Mouse (Mus musculus): Measurements from ENCODE around the gene Gm20696. TPM values are rescaled to one million over a fixed set of nuclear protein-coding genes. Genes with fewer than 3 reads are reported as not detected.

Gene Gm20696
- polyA plus RNA-seq, 1 experiment from 2014 or later: 3.2 TPM

GRCm38 (mm10) chr6:99614566-99615271 is 51.9 kb downstream of the Gm20696 start:
- peak overlapping the region; percentile 26; the same call in 1 of the 2 replicates for H3K4me3 ChIP-seq
- peaks cover 56% of the 10 kb centered on the region for H3K27me3 ChIP-seq (ENCODE audit: insufficient read depth, poor library complexity, severe bottlenecking)
- no peaks in the 10 kb centered on the region for H3K9me3 ChIP-seq
- WGBS: 61% methylated on average over 17 of the region's 17 CpGs
- 0 out of 2 replicates have a peak overlapping the region, but pooled peaks have one; percentile 75 for H3K27ac ChIP-seq
- H3K4me1 ChIP-seq (replicated peaks): peaks cover 69% of the 10 kb centered on the region
- H3K36me3 ChIP-seq: no peaks in the 10 kb centered on the region
- DNase-seq (ENCODE audit: low spot score): no peak

GRCm38 (mm10) chr6:99611866-99612265 is 54.7 kb downstream of the Gm20696 start:
- H3K4me3 ChIP-seq: no peak overlapping the region
- H3K27ac ChIP-seq: no peak overlapping the region
- H3K36me3 ChIP-seq: no peaks in the 10 kb centered on the region
- no peaks in the 10 kb centered on the region for H3K9me3 ChIP-seq
- H3K27me3 ChIP-seq (ENCODE audit: insufficient read depth, poor library complexity, severe bottlenecking): peaks cover 47% of the 10 kb centered on the region
- no peak for DNase-seq (ENCODE audit: low spot score)
- WGBS: 52% methylated on average over 6 of the region's 6 CpGs
- peaks cover 56% of the 10 kb centered on the region for H3K4me1 ChIP-seq (replicated peaks)

- Histone ChIP-seq H3K27ac (no peak overlapping the region), H3K4me1 (replicated peaks) (peaks cover 50% of the 10 kb centered on the region), H3K4me3 (no peak overlapping the region), H3K36me3 (no peaks in the 10 kb centered on the region), H3K27me3 (ENCODE audit: insufficient read depth, poor library complexity, severe bottlenecking) (peaks cover 40% of the 10 kb centered on the region), H3K9me3 (no peaks in the 10 kb centered on the region)
- WGBS: 52% methylated on average over 14 of the region's 14 CpGs
- DNase-seq (ENCODE audit: low spot score): no peak
Measured at GRCm38 (mm10) chr6:99610454-99611427, 55.9 kb downstream of the Gm20696 start.

- Histone ChIP-seq H3K9me3 (no peaks in the 10 kb centered on the region), H3K4me3 (no peak overlapping the region), H3K27ac (no peak overlapping the region), H3K36me3 (no peaks in the 10 kb centered on the region), H3K4me1 (replicated peaks) (peaks cover 16% of the 10 kb centered on the region), H3K27me3 (ENCODE audit: insufficient read depth, poor library complexity, severe bottlenecking) (peaks cover 18% of the 10 kb centered on the region)
- 56% methylated on average over 7 of the region's 7 CpGs for WGBS
- DNase-seq (ENCODE audit: low spot score): no peak
Measured at GRCm38 (mm10) chr6:99606079-99606478, 60.5 kb downstream of the Gm20696 start.

- no peak for DNase-seq (ENCODE audit: low spot score)
- 80% methylated on average over 2 of the region's 2 CpGs for WGBS
- H3K36me3 ChIP-seq: no peaks in the 10 kb centered on the region
- no peaks in the 10 kb centered on the region for H3K9me3 ChIP-seq
- no peak overlapping the region for H3K4me3 ChIP-seq
- no peak overlapping the region for H3K27ac ChIP-seq
- peaks cover 8% of the 10 kb centered on the region for H3K4me1 ChIP-seq (replicated peaks)
- H3K27me3 ChIP-seq (ENCODE audit: insufficient read depth, poor library complexity, severe bottlenecking): peaks cover 16% of the 10 kb centered on the region
Measured at GRCm38 (mm10) chr6:99604758-99605157, 61.8 kb downstream of the Gm20696 start.

GRCm38 (mm10) chr6:99602434-99602833 is 64.2 kb downstream of the Gm20696 start:
- Histone ChIP-seq H3K9me3 (no peaks in the 10 kb centered on the region), H3K36me3 (no peaks in the 10 kb centered on the region), H3K4me3 (no peak overlapping the region), H3K4me1 (replicated peaks) (peaks cover 16% of the 10 kb centered on the region), H3K27me3 (ENCODE audit: insufficient read depth, poor library complexity, severe bottlenecking) (peaks cover 5% of the 10 kb centered on the region; the same call in 1 of the 2 replicates), H3K27ac (no peak overlapping the region)
- 90% methylated on average over 7 of the region's 7 CpGs for WGBS
- no peak for DNase-seq (ENCODE audit: low spot score)

- 83% methylated on average over 8 of the region's 8 CpGs for WGBS
Measured at GRCm38 (mm10) chr6:99600886-99601285, 65.7 kb downstream of the Gm20696 start.

GRCm38 (mm10) chr6:99600168-99600793 is 66.3 kb downstream of the Gm20696 start:
- DNase-seq (ENCODE audit: low spot score): peak; percentile 39
- Histone ChIP-seq H3K4me1 (replicated peaks) (peaks cover 11% of the 10 kb centered on the region), H3K4me3 (no peak overlapping the region), H3K36me3 (no peaks in the 10 kb centered on the region), H3K27ac (no peak overlapping the region), H3K27me3 (ENCODE audit: insufficient read depth, poor library complexity, severe bottlenecking) (peaks cover 5% of the 10 kb centered on the region), H3K9me3 (no peaks in the 10 kb centered on the region)
- 42% methylated on average over 10 of the region's 10 CpGs for WGBS

More at GRCm38 (mm10) chr6:99600886-99601285, 65.7 kb downstream of the Gm20696 start:
- H3K36me3 ChIP-seq: no peaks in the 10 kb centered on the region
- no peak overlapping the region for H3K27ac ChIP-seq
- H3K27me3 ChIP-seq (ENCODE audit: insufficient read depth, poor library complexity, severe bottlenecking): peaks cover 5% of the 10 kb centered on the region
- no peak overlapping the region for H3K4me3 ChIP-seq
- no peak for DNase-seq (ENCODE audit: low spot score)
- no peaks in the 10 kb centered on the region for H3K9me3 ChIP-seq
- H3K4me1 ChIP-seq (replicated peaks): peaks cover 11% of the 10 kb centered on the region

GRCm38 (mm10) chr6:99599651-99600050 is 66.9 kb downstream of the Gm20696 start:
- peak; percentile 33 for DNase-seq (ENCODE audit: low spot score)
- H3K27me3 ChIP-seq (ENCODE audit: insufficient read depth, poor library complexity, severe bottlenecking): peaks cover 5% of the 10 kb centered on the region
- peaks cover 11% of the 10 kb centered on the region for H3K4me1 ChIP-seq (replicated peaks)
- H3K36me3 ChIP-seq: no peaks in the 10 kb centered on the region
- H3K4me3 ChIP-seq: no peak overlapping the region
- WGBS: 21% methylated on average over 8 of the region's 8 CpGs
- H3K9me3 ChIP-seq: no peaks in the 10 kb centered on the region
- H3K27ac ChIP-seq: peak overlapping the region; percentile 76

GRCm38 (mm10) chr6:99599229-99599628 is 67.4 kb downstream of the Gm20696 start:
- no peaks in the 10 kb centered on the region for H3K36me3 ChIP-seq
- no peaks in the 10 kb centered on the region for H3K9me3 ChIP-seq
- H3K4me1 ChIP-seq (replicated peaks): peaks cover 11% of the 10 kb centered on the region
- 38% methylated on average over 5 of the region's 5 CpGs for WGBS
- DNase-seq (ENCODE audit: low spot score): peak; percentile 53
- H3K4me3 ChIP-seq: no peak overlapping the region
- H3K27me3 ChIP-seq (ENCODE audit: insufficient read depth, poor library complexity, severe bottlenecking): peaks cover 5% of the 10 kb centered on the region
- H3K27ac ChIP-seq: peak overlapping the region; percentile 76; the same call in 1 of the 2 replicates

GRCm38 (mm10) chr6:99577040-99577439 is 89.6 kb downstream of the Gm20696 start:
- H3K4me1 ChIP-seq (replicated peaks): no peaks in the 10 kb centered on the region
- no peaks in the 10 kb centered on the region for H3K36me3 ChIP-seq
- H3K4me3 ChIP-seq: no peak overlapping the region
- 80% methylated on average over 6 of the region's 6 CpGs for WGBS
- H3K9me3 ChIP-seq: no peaks in the 10 kb centered on the region
- H3K27me3 ChIP-seq (ENCODE audit: insufficient read depth, poor library complexity, severe bottlenecking): no peaks in the 10 kb centered on the region
- DNase-seq (ENCODE audit: low spot score): no peak
- no peak overlapping the region for H3K27ac ChIP-seq

- no peak for DNase-seq (ENCODE audit: low spot score)
- H3K9me3 ChIP-seq: no peaks in the 10 kb centered on the region
- H3K27ac ChIP-seq: no peak overlapping the region
- no peak overlapping the region for H3K4me3 ChIP-seq
- 83% methylated on average over 6 of the region's 6 CpGs for WGBS
- no peaks in the 10 kb centered on the region for H3K36me3 ChIP-seq
- H3K27me3 ChIP-seq (ENCODE audit: insufficient read depth, poor library complexity, severe bottlenecking): no peaks in the 10 kb centered on the region
- no peaks in the 10 kb centered on the region for H3K4me1 ChIP-seq (replicated peaks)
Measured at GRCm38 (mm10) chr6:99575633-99576032, 91.0 kb downstream of the Gm20696 start.
